Mouse (Mus musculus): ENCODE measurements around the gene Pde4d. TPM values are rescaled to one million over a fixed set of nuclear protein-coding genes. Genes with fewer than 3 reads are reported as not detected.

Pde4d gene
- polyA plus RNA-seq, 1 experiment from 2014 or later, result 8.7 TPM

DNA sequence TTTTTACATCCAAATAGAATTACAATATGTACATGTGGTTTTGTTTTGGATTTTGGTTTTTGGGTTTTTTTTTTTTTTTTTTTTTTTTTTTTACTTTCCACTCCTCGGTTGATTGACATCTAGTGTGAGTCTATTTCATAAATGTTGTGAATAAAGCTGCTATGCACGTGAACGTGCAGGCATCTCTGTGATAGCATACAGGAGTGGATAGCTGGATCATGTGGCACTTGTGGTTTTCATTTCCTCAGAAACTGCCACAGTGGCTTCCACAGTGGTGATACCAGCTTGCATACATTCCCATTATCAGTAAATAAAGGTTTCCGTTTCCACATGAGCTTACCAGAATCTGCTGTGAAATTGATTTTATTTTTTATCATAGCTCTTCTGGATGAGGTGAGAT is 506.3 kb downstream of the Pde4d start:
- H3K4me2 ChIP-seq, result no peak overlapping the region
- no peaks in the 10 kb centered on the region for H3K27me3 ChIP-seq (ENCODE audit: control insufficient read depth, insufficient read depth, low read length)
- no peak overlapping the region for H3K27ac ChIP-seq (ENCODE audit: low read depth, low read length)
- 84% methylated on average over 4 of the region's 4 CpGs for WGBS
- no peak overlapping the region for H3K9ac ChIP-seq (ENCODE audit: low read length)
- no peaks in the 10 kb centered on the region for H3K4me1 ChIP-seq (ENCODE audit: control insufficient read depth, insufficient read depth, low read length)
- no peak for DNase-seq (ENCODE audit: low spot score, missing footprints)
- H3K36me3 ChIP-seq (ENCODE audit: control insufficient read depth, insufficient read depth, low read length), result no peaks in the 10 kb centered on the region
- H3K9me3 ChIP-seq (ENCODE audit: control insufficient read depth, low read length), result no peaks in the 10 kb centered on the region
- no peak for ATAC-seq (ENCODE audit: low FRiP score)
- H3K4me3 ChIP-seq (ENCODE audit: low read depth, low read length), result no peak overlapping the region

DNA sequence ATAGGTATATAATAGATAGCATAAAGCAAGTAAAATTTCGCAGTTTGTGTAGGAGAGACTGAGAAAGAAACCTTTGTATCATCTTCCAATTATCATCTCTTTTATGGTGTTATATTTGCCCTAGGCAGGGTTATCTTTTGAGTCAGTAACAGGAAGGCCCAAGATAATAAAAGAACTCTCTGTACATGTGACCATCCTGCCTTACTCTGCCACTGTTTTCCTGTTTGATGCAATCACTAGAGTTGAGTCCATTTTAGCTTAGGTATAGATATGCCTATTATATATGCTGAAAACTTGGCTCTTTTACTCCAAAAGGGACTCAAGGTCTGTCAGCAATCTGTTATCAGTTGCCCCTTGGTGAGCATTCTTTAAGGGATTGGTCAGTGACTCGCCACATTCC is 514.3 kb downstream of the Pde4d start:
- Histone ChIP-seq H3K4me3 (ENCODE audit: low read depth, low read length) (no peak overlapping the region), H3K27me3 (ENCODE audit: control insufficient read depth, insufficient read depth, low read length) (no peaks in the 10 kb centered on the region), H3K4me2 (no peak overlapping the region), H3K36me3 (ENCODE audit: control insufficient read depth, insufficient read depth, low read length) (no peaks in the 10 kb centered on the region), H3K4me1 (ENCODE audit: control insufficient read depth, insufficient read depth, low read length) (no peaks in the 10 kb centered on the region), H3K9me3 (ENCODE audit: control insufficient read depth, low read length) (no peaks in the 10 kb centered on the region), H3K9ac (ENCODE audit: low read length) (no peak overlapping the region), H3K27ac (ENCODE audit: low read depth, low read length) (no peak overlapping the region)
- DNase-seq (ENCODE audit: low spot score, missing footprints) (no peak), ATAC-seq (ENCODE audit: low FRiP score) (no peak)
- WGBS, result 86% methylated on average over 2 of the region's 2 CpGs

DNA sequence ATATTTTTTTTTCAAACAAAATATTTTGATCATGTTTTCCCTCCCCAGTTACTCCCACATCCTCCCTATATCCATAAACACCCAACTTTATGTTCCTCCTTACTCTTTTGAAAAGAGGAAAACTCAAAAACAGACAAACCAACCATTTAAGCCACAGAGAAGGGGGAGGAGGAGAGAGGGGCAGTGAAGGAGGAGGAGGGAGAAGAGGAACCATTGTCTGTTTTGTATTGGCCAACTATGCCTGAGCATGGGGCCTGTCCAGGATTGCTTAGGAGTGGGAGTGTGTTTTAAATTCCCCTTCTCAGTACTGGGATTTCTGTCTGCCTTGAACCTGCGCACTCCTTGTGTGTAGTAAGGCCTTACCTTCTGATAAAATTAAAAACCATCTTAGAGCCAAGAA is 531.4 kb downstream of the Pde4d start:
- ATAC-seq (ENCODE audit: low FRiP score) (no peak), DNase-seq (ENCODE audit: low spot score, missing footprints) (no peak)
- H3K36me3 ChIP-seq (ENCODE audit: control insufficient read depth, insufficient read depth, low read length), result no peaks in the 10 kb centered on the region
- WGBS, result 92% methylated on average over 1 of the region's 1 CpGs
- no peak overlapping the region for H3K9ac ChIP-seq (ENCODE audit: low read length)
- no peak overlapping the region for H3K27ac ChIP-seq (ENCODE audit: low read depth, low read length)
- H3K27me3 ChIP-seq (ENCODE audit: control insufficient read depth, insufficient read depth, low read length), result no peaks in the 10 kb centered on the region
- no peaks in the 10 kb centered on the region for H3K4me1 ChIP-seq (ENCODE audit: control insufficient read depth, insufficient read depth, low read length)
- no peak overlapping the region for H3K4me2 ChIP-seq
- H3K9me3 ChIP-seq (ENCODE audit: control insufficient read depth, low read length), result no peaks in the 10 kb centered on the region
- no peak overlapping the region for H3K4me3 ChIP-seq (ENCODE audit: low read depth, low read length)

DNA sequence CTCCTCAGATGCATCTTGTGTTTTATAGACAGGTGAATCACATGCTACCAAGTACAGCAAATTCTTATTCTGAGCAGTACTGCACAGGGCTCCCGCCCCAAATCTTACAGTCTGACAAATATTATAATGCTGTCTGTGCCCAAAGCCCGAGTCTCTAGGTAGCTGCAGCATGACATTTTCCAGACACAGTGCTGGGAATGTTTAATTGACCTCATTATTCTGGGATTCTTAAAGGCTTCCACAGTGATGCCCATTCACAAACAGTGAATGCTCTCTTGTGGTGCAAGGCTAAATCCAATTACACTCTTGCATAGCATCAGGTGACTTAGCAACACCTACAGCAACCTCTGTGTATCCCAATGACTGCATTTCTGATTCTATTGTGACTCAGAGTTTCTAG is 549.0 kb downstream of the Pde4d start:
- no peak overlapping the region for H3K4me3 ChIP-seq (ENCODE audit: low read depth, low read length)
- no peaks in the 10 kb centered on the region for H3K9me3 ChIP-seq (ENCODE audit: control insufficient read depth, low read length)
- H3K4me1 ChIP-seq (ENCODE audit: control insufficient read depth, insufficient read depth, low read length), result no peaks in the 10 kb centered on the region
- H3K4me2 ChIP-seq, result no peak overlapping the region
- ATAC-seq (ENCODE audit: low FRiP score) (peak; percentile 85), DNase-seq (ENCODE audit: low spot score, missing footprints) (no peak)
- H3K9ac ChIP-seq (ENCODE audit: low read length), result no peak overlapping the region
- WGBS, result 38% methylated on average over 2 of the region's 2 CpGs
- no peak overlapping the region for H3K27ac ChIP-seq (ENCODE audit: low read depth, low read length)
- no peaks in the 10 kb centered on the region for H3K36me3 ChIP-seq (ENCODE audit: control insufficient read depth, insufficient read depth, low read length)
- H3K27me3 ChIP-seq (ENCODE audit: control insufficient read depth, insufficient read depth, low read length), result no peaks in the 10 kb centered on the region

DNA sequence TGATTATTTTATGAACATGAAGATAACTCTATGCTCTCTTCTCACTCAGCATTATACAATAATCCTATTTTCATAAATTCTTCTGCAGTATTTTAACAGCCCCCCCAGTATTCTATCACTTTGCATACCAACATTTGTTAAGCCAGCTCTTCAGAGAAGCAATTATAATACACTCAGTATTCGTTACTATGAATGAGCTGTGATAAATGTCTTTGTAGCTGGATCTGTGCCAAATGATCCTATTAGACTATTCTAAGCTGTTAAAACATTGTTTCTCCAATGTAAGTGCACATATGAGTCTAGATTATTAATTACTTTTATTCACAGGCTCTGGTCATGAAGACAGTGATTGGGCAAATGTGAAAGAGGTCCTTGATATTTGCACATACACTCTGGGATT is 575.0 kb downstream of the Pde4d start:
- ATAC-seq (ENCODE audit: low FRiP score), result no peak

DNA sequence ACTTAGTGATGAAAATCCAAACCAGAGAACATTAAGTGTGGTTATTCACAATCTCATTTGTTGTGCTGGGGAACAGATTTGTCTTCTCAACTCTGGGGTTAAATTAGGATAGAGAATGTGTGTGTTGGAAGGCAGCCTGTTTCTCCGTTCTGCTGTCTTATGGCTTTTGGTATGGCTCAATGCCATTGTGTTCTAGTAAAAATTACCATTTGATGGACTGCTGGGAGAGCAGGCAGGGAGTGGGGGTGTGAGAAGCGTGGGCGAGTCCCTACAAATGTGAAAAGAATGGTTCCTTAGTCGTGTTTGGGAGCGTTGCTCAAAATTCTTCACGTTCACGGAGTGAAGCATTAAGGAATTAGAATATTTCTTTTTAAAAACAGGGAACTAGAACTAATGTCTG is 597.4 kb downstream of the Pde4d start:
- ATAC-seq (ENCODE audit: low FRiP score), result no peak
- H3K27ac ChIP-seq (ENCODE audit: low read depth, low read length), result no peak overlapping the region
- H3K9me3 ChIP-seq (ENCODE audit: control insufficient read depth, low read length), result no peaks in the 10 kb centered on the region
- no peak for DNase-seq (ENCODE audit: low spot score, missing footprints)
- no peak overlapping the region for H3K9ac ChIP-seq (ENCODE audit: low read length)
- WGBS, result 66% methylated on average over 7 of the region's 7 CpGs
- H3K4me3 ChIP-seq (ENCODE audit: low read depth, low read length), result no peak overlapping the region
- no peaks in the 10 kb centered on the region for H3K27me3 ChIP-seq (ENCODE audit: control insufficient read depth, insufficient read depth, low read length)
- no peak overlapping the region for H3K4me2 ChIP-seq
- no peaks in the 10 kb centered on the region for H3K36me3 ChIP-seq (ENCODE audit: control insufficient read depth, insufficient read depth, low read length)
- H3K4me1 ChIP-seq (ENCODE audit: control insufficient read depth, insufficient read depth, low read length), result no peaks in the 10 kb centered on the region

More for the DNA sequence above, 575.0 kb downstream of the Pde4d start:
- no peak overlapping the region for H3K4me2 ChIP-seq
- H3K9me3 ChIP-seq (ENCODE audit: control insufficient read depth, low read length), result no peaks in the 10 kb centered on the region
- no peak overlapping the region for H3K9ac ChIP-seq (ENCODE audit: low read length)
- H3K4me1 ChIP-seq (ENCODE audit: control insufficient read depth, insufficient read depth, low read length), result no peaks in the 10 kb centered on the region
- H3K4me3 ChIP-seq (ENCODE audit: low read depth, low read length), result no peak overlapping the region
- no peaks in the 10 kb centered on the region for H3K27me3 ChIP-seq (ENCODE audit: control insufficient read depth, insufficient read depth, low read length)
- 89% methylated on average over 1 of the region's 1 CpGs for WGBS
- H3K36me3 ChIP-seq (ENCODE audit: control insufficient read depth, insufficient read depth, low read length), result no peaks in the 10 kb centered on the region
- DNase-seq (ENCODE audit: low spot score, missing footprints), result no peak
- H3K27ac ChIP-seq (ENCODE audit: low read depth, low read length), result no peak overlapping the region

DNA sequence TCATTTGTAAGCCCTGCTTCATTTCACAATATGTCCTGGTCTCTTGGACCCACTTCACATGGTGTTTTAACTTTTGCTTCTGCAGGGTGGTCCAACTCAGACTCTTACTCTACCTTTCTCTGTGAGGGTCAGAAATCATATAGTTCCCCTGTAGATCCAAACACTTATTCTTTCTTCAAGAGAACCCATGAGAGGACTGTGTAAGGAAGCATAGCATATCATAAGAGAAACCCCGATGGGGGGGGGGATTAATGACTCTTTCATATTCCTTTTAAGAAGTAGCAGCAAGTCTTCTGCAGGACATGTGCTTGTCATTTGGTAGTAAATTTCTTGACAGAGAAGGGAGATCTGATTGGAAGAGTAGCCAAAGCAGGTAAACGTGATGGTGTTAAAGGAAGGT is 603.1 kb downstream of the Pde4d start:
- H3K4me2 ChIP-seq, result no peak overlapping the region
- H3K4me3 ChIP-seq (ENCODE audit: low read depth, low read length), result no peak overlapping the region
- H3K9me3 ChIP-seq (ENCODE audit: control insufficient read depth, low read length), result no peaks in the 10 kb centered on the region
- ATAC-seq (ENCODE audit: low FRiP score) (no peak), DNase-seq (ENCODE audit: low spot score, missing footprints) (no peak)
- H3K4me1 ChIP-seq (ENCODE audit: control insufficient read depth, insufficient read depth, low read length), result no peaks in the 10 kb centered on the region
- no peaks in the 10 kb centered on the region for H3K27me3 ChIP-seq (ENCODE audit: control insufficient read depth, insufficient read depth, low read length)
- no peak overlapping the region for H3K27ac ChIP-seq (ENCODE audit: low read depth, low read length)
- no peak overlapping the region for H3K9ac ChIP-seq (ENCODE audit: low read length)
- 84% methylated on average over 2 of the region's 2 CpGs for WGBS
- H3K36me3 ChIP-seq (ENCODE audit: control insufficient read depth, insufficient read depth, low read length), result no peaks in the 10 kb centered on the region

DNA sequence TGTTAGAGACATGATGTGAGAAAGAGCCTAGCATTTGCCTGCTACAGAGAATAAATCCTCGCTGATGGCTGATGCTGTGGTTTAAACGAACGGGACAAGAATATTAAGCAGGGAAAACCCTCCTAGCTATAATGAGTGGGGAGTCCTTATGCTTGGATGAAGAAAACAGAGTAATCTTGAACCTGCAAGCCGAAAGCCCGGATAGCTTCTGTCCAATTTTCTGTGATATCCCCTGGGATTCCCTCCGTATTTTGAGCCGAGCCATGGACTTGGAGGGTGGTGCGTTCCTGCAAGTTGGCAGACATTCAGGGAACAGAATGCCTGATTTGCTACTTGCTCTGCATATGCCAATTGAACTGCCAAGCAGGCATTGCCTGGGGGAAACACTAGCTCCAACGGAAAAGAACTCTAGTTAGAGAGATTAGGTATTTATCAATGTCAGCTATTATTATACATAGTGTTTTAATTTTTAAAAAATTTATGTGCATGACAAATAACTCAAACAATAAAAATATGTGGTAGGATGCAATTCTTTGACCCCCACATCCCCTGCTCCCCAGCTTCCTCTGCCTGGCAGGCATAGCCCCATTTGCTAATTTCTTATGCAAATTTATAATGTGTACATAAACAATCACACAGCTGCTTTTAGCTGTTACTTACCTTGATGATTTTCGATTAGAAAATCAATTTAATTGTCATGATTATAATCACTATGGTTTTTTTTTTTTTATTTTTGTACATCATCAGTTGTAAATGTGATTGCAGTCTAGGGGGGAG is 603.7 kb downstream of the Pde4d start:
- Histone ChIP-seq H3K36me3 (ENCODE audit: control insufficient read depth, insufficient read depth, low read length) (no peaks in the 10 kb centered on the region), H3K9ac (ENCODE audit: low read length) (no peak overlapping the region), H3K4me1 (ENCODE audit: control insufficient read depth, insufficient read depth, low read length) (no peaks in the 10 kb centered on the region), H3K27me3 (ENCODE audit: control insufficient read depth, insufficient read depth, low read length) (no peaks in the 10 kb centered on the region), H3K4me3 (ENCODE audit: low read depth, low read length) (no peak overlapping the region), H3K9me3 (ENCODE audit: control insufficient read depth, low read length) (no peaks in the 10 kb centered on the region), H3K27ac (ENCODE audit: low read depth, low read length) (no peak overlapping the region), H3K4me2 (no peak overlapping the region)
- DNase-seq (ENCODE audit: low spot score, missing footprints), result no peak
- ATAC-seq (ENCODE audit: low FRiP score), result no peak
- WGBS, result 80% methylated on average over 10 of the region's 10 CpGs

DNA sequence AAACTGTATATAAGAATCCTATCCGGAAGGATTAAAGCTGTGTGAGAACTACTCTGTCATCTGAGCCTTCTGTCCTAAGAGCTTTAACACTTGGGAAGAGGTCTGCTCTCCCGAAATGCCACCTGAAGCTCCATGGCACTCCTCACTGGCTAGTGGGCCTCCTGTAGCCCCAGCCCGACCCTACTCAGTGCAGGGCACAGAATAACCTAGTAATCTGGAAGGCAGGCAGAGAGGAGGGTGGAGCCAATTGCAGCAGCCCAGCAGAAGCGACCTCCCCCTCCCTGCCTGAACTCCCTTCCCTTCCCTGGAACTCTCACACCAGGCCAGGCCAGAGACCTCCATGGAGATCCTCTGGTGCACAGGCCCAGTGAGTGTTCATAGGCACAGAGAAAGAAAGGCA is 608.3 kb downstream of the Pde4d start:
- no peak overlapping the region for H3K4me3 ChIP-seq (ENCODE audit: low read depth, low read length)
- WGBS, result 36% methylated on average over 4 of the region's 4 CpGs
- H3K4me1 ChIP-seq (ENCODE audit: control insufficient read depth, insufficient read depth, low read length), result no peaks in the 10 kb centered on the region
- no peak overlapping the region for H3K4me2 ChIP-seq
- H3K27ac ChIP-seq (ENCODE audit: low read depth, low read length), result no peak overlapping the region
- no peaks in the 10 kb centered on the region for H3K36me3 ChIP-seq (ENCODE audit: control insufficient read depth, insufficient read depth, low read length)
- DNase-seq (ENCODE audit: low spot score, missing footprints) (no peak), ATAC-seq (ENCODE audit: low FRiP score) (peak; percentile 42; the same call in 1 of the 2 replicates)
- H3K27me3 ChIP-seq (ENCODE audit: control insufficient read depth, insufficient read depth, low read length), result no peaks in the 10 kb centered on the region
- no peaks in the 10 kb centered on the region for H3K9me3 ChIP-seq (ENCODE audit: control insufficient read depth, low read length)
- H3K9ac ChIP-seq (ENCODE audit: low read length), result no peak overlapping the region

Data from midbrain, embryonic 11.5 days (tissue).